Mouse (Mus musculus) myocyte (in vitro differentiated cells): Measurements from ENCODE around the gene Bik.

Source experiments
- POLR2A ChIP-seq: IDR thresholded peaks from one replicate; pipeline ENCODE4 v1.6.1; 2011; ENCODE audit warnings: low read depth, mild to moderate bottlenecking, control low read depth, moderate library complexity; ENCODE audit not compliant: insufficient read length
- POLR2AphosphoS2 ChIP-seq: IDR thresholded peaks from one replicate; pipeline ENCODE4 v1.6.1; 2011; ENCODE audit warnings: low read depth, control low read depth; ENCODE audit not compliant: insufficient read length
- REST ChIP-seq: IDR thresholded peaks from one replicate; pipeline ENCODE4 v1.6.1; 2011; ENCODE audit warnings: mild to moderate bottlenecking, control low read depth, moderate library complexity; ENCODE audit not compliant: insufficient read depth, insufficient read length
- TCF12 ChIP-seq: IDR thresholded peaks from one replicate; pipeline ENCODE4 v1.6.1; 2011; ENCODE audit warnings: mild to moderate bottlenecking, control low read depth; ENCODE audit not compliant: poor library complexity, insufficient read depth, severe bottlenecking
- USF1 ChIP-seq: IDR thresholded peaks from one replicate; pipeline ENCODE4 v1.6.1; 2011; ENCODE audit warnings: low read depth, mild to moderate bottlenecking, control low read depth, moderate library complexity

- TF ChIP-seq TCF12 (no peak), USF1 (no peak), POLR2AphosphoS2 (no peak), POLR2A (no peak), REST (no peak)
Measured at GRCm38 (mm10) chr15:83550137-83550536, 23.5 kb downstream of the Bik start.
